Comparison of ENCODE assay signal across 8 mouse cellular contexts in genomic region chr4:145194559-145195162, GRCm38 (mm10). TPM values are rescaled to one million over a fixed set of nuclear protein-coding genes. Genes with fewer than 3 reads are reported as not detected.
DNase-seq lines count a peak whose midpoint lies in the region; ATAC-seq lines count a peak whose summit lies in the region.

TSS of gene Vps13d (minus strand) at chr4:145195005.

- intact Hi-C loops in left cerebral cortex, postnatal 10 days (cut with DNase I): loop anchor here (5.0 kb wide), 1 partner anchor 93 kb away; no protein-coding TSS in a partner anchor

- DNase-seq in adrenal gland, adult 18-20 months (ENCODE audit: low spot score in 2 of 2): peak; percentile 87 to 94
- DNase-seq in embryo, embryonic 10.5 days (ENCODE audit: low spot score): peak; percentile 93
- peak; percentile 85 for DNase-seq in gastrocnemius, postnatal 25 days
- DNase-seq in left cerebral cortex, postnatal 10 days (ENCODE audit: extremely low spot score in 1 of 2, low spot score in 2 of 2): peak; percentile 86 to 94
- peak; percentile 94 for DNase-seq in right cerebral cortex, postnatal 10 days (ENCODE audit: low spot score in 2 of 2)
- DNase-seq in urinary bladder, postnatal 14 days (ENCODE audit: low spot score): peak; percentile 92

- ATAC-seq in inflammation-experienced regulatory T-cells, adult 6 months: peak; percentile 97
- peak; percentile 85 for ATAC-seq in megakaryocyte progenitor cell, adult 5-6 weeks (replicated peaks; ENCODE audit: poor library complexity)

RNA-seq across cellular contexts. Expression of gene Vps13d, which starts in this region (rescaled TPM):
- 10 to 100 TPM; 48.1 to 71.3 TPM for total RNA-seq in adrenal gland, adult 18-20 months (2021)
- 10 to 100 TPM; 26.7 to 32.8 TPM for total RNA-seq in gastrocnemius, postnatal 25 days (2021)
- 10 to 100 TPM; 10.6 to 27.5 (median 19.6) TPM for polyA plus RNA-seq in inflammation-experienced regulatory T-cells, adult 6 months (2017; shearing (Covaris generic))
- total RNA-seq in left cerebral cortex, postnatal 10 days (2021): 10 to 100 TPM; 52.8 to 53.6 TPM
- 19.9 and 22.3 TPM in 2 replicates for total RNA-seq in megakaryocyte progenitor cell, adult 5-6 weeks (2015)
- 45.6 and 51.2 TPM in 2 replicates for total RNA-seq in megakaryocyte progenitor cell, adult 5-6 weeks (2017)

Comparison
In these comparisons a context has a peak if more than half of its experiments do, and no peak if none do; other contexts are left out.
1. Peak in every context shown above with its lines: DNase-seq and ATAC-seq.